Mouse (Mus musculus) olfactory bulb, adult 2 months (tissue): ENCODE measurements at regions not wholly inside any gene's neighbourhood (a gene's known extent, or its start where the extent isn't known, plus 50 kb on each side); places are given as distances from the start of the nearest gene placed in this dataset.

ENCODE experiments used
- CTCF ChIP-seq: fragments of 200-500 bp; IDR thresholded peaks from 2 replicates; pipeline ENCODE4 v1.5.1; 2012; ENCODE audit warnings: low read depth, mild to moderate bottlenecking, low read length, moderate library complexity; ENCODE audit not compliant: insufficient read depth
- POLR2A ChIP-seq: fragments of 200-500 bp; IDR thresholded peaks from 2 replicates; pipeline ENCODE4 v1.6.1; 2012; ENCODE audit warnings: mild to moderate bottlenecking, low read depth, low read length, moderate library complexity; ENCODE audit not compliant: insufficient read depth

DNA sequence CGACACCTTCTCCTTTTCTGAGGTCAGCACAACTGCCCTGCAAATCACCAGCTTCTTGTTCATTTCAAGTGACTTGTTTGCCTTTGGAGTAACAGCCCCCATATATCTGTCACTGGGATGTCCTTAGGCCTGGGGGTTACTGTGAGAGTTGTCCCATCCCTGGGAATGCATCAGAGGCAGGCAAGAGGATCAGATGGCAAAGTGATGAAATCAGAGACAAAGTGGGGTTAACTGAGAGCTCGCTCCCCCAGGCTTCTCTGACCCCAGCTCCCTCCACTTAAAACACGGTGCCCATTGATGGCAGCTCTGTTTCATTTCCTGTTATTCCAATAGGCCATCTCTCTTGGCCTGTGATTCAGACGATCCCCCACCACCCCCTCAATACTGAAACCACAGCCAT lies 446.2 kb downstream of the Fgf9 start:
- no peak for TF ChIP-seq CTCF
- no peak for TF ChIP-seq POLR2A
